Mouse (Mus musculus): Measurements from ENCODE around the gene Gria3. TPM values are rescaled to one million over a fixed set of nuclear protein-coding genes. Genes with fewer than 3 reads are reported as not detected.

Gria3 gene
- polyA plus RNA-seq, 1 experiment from 2014 or later: 6.3 TPM

Small RNAs within 50 kb of the gene (microRNA-seq; reads per million reads assigned to microRNA genes)
- gene Gm22413: not detected
